Mouse (Mus musculus) stomach, embryonic 15.5 days (tissue): ENCODE data around the gene Uso1. TPM values are rescaled to one million over a fixed set of nuclear protein-coding genes. Genes with fewer than 3 reads are reported as not detected.

Experiments
- ATAC-seq: fragments of 200-750 bp; cut with Nextera tagmentation; 2 replicates; pipeline ENCODE4 v1.8.0; 2017; ENCODE audit warnings: low read depth, moderate number of reproducible peaks, moderate TSS enrichment; ENCODE audit not compliant: insufficient read depth, low FRiP score
- H3K27ac ChIP-seq: fragments of 300-500 bp; sonication (generic); 2 replicates; pipeline ENCODE4 v1.5.1; 2015; ENCODE audit warnings: mild to moderate bottlenecking, inconsistent platforms
- H3K27me3 ChIP-seq: fragments of 300-500 bp; sonication (generic); replicated peaks from 2 replicates; pipeline ENCODE4 v1.6.1; 2015; ENCODE audit warnings: inconsistent platforms
- H3K36me3 ChIP-seq: fragments of 300-500 bp; sonication (generic); 2 replicates; pipeline ENCODE4 v1.6.1; 2015; ENCODE audit warnings: inconsistent platforms
- H3K4me1 ChIP-seq: fragments of 300-500 bp; sonication (generic); 2 replicates; pipeline ENCODE4 v1.6.1; 2015; ENCODE audit warnings: inconsistent platforms
- H3K4me2 ChIP-seq: fragments of 300-500 bp; sonication (generic); 2 replicates; pipeline ENCODE4 v1.6.1; 2015; ENCODE audit warnings: mild to moderate bottlenecking, inconsistent platforms
- H3K4me3 ChIP-seq: fragments of 300-500 bp; sonication (generic); replicated peaks from 2 replicates; pipeline ENCODE4 v1.5.1; 2015; ENCODE audit warnings: inconsistent platforms
- H3K9ac ChIP-seq: fragments of 300-500 bp; sonication (generic); 2 replicates; pipeline ENCODE4 v1.6.1; 2015; ENCODE audit warnings: inconsistent platforms
- H3K9me3 ChIP-seq: fragments of 300-500 bp; sonication (generic); 2 replicates; pipeline ENCODE4 v1.6.1; 2016; ENCODE audit warnings: inconsistent platforms
- WGBS: fragments of 180-500 bp; shearing (Covaris S2); methylation state at CpG from one replicate; pipeline ENCODE4 v1.1.7; 2015; 5-methylcytosine and 5-hydroxymethylcytosine counted together
- polyA plus RNA-seq: library from polyadenylated mRNA; unstranded; fragments of >200 nt; fragmentation: Nextera tagmentation; extraction: Ambion mirVana; gene quantifications from 2 replicates; pipeline ENCODE4 v1.2.1, GENCODE M21; 2015

Uso1 gene
- polyA plus RNA-seq: 46.0 and 49.4 TPM in 2 replicates

- H3K4me1 ChIP-seq: peaks cover 10% of the 10 kb centered on the region; the same call in 1 of the 2 replicates
- ATAC-seq: peak; percentile 97
- H3K4me2 ChIP-seq: peak within 1 kb of the TSS; percentile 74
- H3K4me3 ChIP-seq: peak within 1 kb of the TSS; percentile 96
- no peaks in the 10 kb centered on the region for H3K27me3 ChIP-seq
- WGBS: under 1% methylated on average over 55 of the region's 59 CpGs
- peak within 1 kb of the TSS; percentile 87 for H3K9ac ChIP-seq
- no peaks in the 10 kb centered on the region for H3K36me3 ChIP-seq
- no peaks in the 10 kb centered on the region for H3K9me3 ChIP-seq
- peak within 1 kb of the TSS; percentile 82 for H3K27ac ChIP-seq
Observed at GRCm38 (mm10) chr5:92137239-92138046, at the start of gene Uso1. Gene Uso1 (plus strand): TSS chr5:92137938.

DNA sequence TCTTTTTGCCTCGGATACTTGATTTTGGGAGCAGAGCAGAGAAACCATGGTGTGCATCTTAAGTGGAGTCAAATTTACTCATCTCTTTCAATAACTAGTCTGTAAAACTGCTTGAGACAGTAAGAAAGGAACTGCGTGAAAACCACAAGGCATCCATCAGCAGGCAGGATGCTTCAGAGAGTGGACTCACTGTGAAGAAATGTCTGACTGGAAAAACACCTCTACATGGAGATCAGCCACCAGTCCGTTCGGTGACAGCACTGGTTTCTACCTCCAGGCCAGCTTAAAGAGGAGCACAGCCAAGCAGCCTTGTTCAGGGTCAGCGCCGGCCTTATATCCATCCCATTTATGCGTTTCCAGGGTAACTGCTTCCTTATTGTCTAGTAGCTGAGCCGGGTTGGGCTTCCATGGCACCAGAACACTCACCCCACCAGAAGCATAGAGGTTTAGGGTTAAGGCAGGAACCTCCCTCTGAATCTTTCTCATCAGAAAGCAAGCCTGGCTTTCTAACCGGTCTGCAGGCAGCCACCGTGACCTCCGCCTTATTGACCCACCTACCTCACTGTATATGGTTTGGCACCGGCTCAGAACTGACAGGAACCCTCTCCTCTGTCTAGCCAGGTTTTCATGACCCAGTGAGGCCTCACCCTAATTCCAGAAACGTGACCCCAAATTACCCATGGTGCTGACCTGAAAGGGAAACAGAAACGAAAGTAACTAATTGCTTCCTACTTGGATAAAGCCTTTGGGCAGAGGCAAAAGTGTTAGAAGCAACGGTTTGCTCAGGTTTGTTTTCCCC lies 44.3 kb upstream of the Uso1 start:
- ATAC-seq: no peak
- H3K9ac ChIP-seq: no peak overlapping the region
- H3K36me3 ChIP-seq: no peaks in the 10 kb centered on the region
- no peak overlapping the region for H3K4me3 ChIP-seq
- H3K9me3 ChIP-seq: no peaks in the 10 kb centered on the region
- 61% methylated on average over 15 of the region's 15 CpGs for WGBS
- H3K27me3 ChIP-seq: no peaks in the 10 kb centered on the region
- H3K4me1 ChIP-seq: no peaks in the 10 kb centered on the region
- H3K27ac ChIP-seq: no peak overlapping the region
- no peak overlapping the region for H3K4me2 ChIP-seq

DNA sequence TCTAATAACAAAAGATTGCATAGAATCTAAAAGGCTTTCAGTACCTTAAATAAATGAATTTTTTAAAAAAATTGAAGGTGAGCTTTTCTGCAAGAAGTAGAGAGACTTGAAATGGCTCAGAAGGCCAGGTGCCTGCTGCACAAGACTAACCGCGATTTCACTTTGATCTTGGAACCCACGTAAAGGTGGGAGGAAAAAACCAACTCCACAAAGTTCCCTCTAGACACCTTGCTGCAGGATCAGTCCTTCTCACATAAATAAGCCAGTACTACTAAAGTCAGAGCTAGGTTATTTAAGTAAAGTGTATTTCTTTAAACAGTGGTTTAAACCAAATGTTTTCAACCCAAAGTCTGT lies 43.7 kb upstream of the Uso1 start:
- no peak overlapping the region for H3K4me3 ChIP-seq
- no peak for ATAC-seq
- 75% methylated on average over 3 of the region's 3 CpGs for WGBS
- no peaks in the 10 kb centered on the region for H3K9me3 ChIP-seq
- H3K4me2 ChIP-seq: no peak overlapping the region
- H3K9ac ChIP-seq: no peak overlapping the region
- H3K27ac ChIP-seq: no peak overlapping the region
- H3K36me3 ChIP-seq: no peaks in the 10 kb centered on the region
- H3K27me3 ChIP-seq: no peaks in the 10 kb centered on the region
- no peaks in the 10 kb centered on the region for H3K4me1 ChIP-seq

DNA sequence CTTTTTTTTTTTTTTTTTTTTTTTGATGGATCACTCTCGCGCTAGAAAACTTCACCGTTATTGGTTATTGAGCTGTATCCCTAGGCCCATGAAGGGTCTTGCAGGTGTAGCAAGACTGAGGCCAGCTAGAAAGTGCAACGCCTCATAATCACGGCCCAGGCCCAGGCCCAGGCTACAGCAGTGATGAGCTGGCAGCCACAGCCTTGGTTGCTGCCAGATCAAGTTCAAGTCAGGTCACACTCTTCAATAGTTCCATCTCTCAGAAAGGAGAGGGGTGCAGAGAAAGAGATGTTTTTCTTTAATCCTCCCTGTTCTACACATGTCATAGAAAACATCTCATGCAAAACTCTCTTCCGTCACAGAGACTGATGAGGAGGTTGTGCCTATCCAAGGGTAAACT lies 41.0 kb upstream of the Uso1 start:
- ATAC-seq: no peak

DNA sequence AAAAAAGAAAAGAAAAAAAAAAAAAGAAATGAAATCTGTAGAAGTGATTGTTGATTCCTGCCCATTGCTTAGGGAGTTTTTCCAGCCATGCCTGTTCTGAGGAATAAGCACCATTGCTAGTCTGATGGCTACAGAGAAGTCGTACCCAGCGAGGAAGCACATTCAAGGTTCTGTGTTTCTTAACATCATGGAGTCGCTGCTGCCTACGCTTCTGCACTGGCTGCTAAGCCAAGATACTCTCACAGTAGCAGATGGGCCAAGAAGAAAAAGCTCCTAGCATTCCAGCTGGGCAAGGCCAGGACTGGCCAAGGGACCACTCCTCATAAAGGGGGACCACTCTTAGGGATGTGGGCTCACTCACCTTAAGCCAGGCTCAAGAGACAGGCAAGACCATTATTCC lies 40.0 kb upstream of the Uso1 start:
- H3K27ac ChIP-seq: no peak overlapping the region
- H3K4me3 ChIP-seq: no peak overlapping the region
- no peaks in the 10 kb centered on the region for H3K36me3 ChIP-seq
- H3K4me2 ChIP-seq: no peak overlapping the region
- no peaks in the 10 kb centered on the region for H3K27me3 ChIP-seq
- ATAC-seq: no peak
- WGBS: 91% methylated on average over 4 of the region's 4 CpGs
- no peak overlapping the region for H3K9ac ChIP-seq
- H3K4me1 ChIP-seq: no peaks in the 10 kb centered on the region
- H3K9me3 ChIP-seq: no peaks in the 10 kb centered on the region

More for the DNA sequence above, 41.0 kb upstream of the Uso1 start:
- 93% methylated on average over 6 of the region's 6 CpGs for WGBS
- H3K4me2 ChIP-seq: no peak overlapping the region
- no peak overlapping the region for H3K9ac ChIP-seq
- H3K9me3 ChIP-seq: no peaks in the 10 kb centered on the region
- H3K36me3 ChIP-seq: no peaks in the 10 kb centered on the region
- no peaks in the 10 kb centered on the region for H3K4me1 ChIP-seq
- no peaks in the 10 kb centered on the region for H3K27me3 ChIP-seq
- no peak overlapping the region for H3K4me3 ChIP-seq
- no peak overlapping the region for H3K27ac ChIP-seq

DNA sequence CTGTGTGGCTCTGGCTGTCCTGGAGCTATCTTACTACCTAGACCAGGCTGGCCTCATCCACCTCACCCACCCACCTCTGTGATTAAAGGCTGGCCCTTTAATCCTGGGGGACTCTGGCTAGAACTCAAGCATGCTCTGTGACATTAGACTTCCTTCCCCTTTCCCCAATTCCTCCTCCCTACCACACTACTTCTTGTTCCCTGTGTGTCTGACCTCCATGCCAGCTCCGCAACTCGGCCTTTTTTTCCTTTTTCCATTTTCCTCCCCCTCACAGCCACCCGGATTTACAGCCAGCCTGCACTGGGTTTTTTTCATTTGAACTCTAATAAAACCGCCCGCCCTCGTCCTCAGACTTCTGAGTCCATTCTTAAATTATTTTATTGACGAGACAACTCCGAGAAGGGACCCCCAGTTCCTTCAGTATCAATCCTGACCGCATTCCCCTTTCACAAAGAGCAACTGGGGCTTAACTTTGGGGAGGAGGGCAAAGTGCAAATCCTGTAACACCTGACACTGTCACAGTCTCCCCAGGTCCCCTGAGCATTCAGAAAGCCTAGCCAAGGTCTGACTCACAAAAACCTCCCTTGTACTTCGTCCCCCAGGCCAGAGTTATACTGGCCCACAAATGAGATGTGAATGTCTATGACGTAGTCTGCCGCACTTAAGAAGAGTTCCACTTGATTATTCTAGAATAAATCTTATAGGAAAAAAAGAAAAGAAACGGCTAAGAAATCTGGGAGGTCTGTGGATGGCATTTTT lies 39.2 kb upstream of the Uso1 start:
- Histone ChIP-seq H3K4me3 (no peak overlapping the region), H3K4me2 (no peak overlapping the region), H3K9ac (no peak overlapping the region), H3K27ac (no peak overlapping the region), H3K27me3 (no peaks in the 10 kb centered on the region), H3K36me3 (no peaks in the 10 kb centered on the region), H3K9me3 (no peaks in the 10 kb centered on the region), H3K4me1 (no peaks in the 10 kb centered on the region)
- WGBS: 68% methylated on average over 13 of the region's 13 CpGs
- ATAC-seq: no peak

DNA sequence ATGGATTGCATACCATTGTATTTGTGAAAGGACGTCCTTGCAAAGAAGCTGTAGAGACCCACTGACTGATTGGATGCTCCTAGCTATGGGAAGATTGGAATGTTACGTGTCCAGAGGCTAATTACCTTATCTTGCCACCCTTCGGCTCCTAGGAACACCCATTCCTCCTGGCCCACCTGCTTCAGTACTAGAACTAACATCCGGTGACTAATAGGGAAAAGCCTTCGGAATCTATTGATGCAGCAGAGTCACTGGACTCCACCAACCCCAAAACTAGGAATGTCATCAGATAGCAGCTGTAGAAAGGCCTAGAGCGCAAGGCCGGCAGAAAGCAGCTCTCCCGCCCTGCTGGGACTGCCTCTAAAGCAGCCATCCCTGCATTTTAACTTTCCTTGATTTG lies 36.1 kb upstream of the Uso1 start:
- H3K4me1 ChIP-seq: 0 out of 2 replicates have a peak, but pooled peaks cover 4% of the 10 kb centered on the region
- H3K36me3 ChIP-seq: no peaks in the 10 kb centered on the region
- no peak overlapping the region for H3K4me3 ChIP-seq
- H3K27me3 ChIP-seq: no peaks in the 10 kb centered on the region
- no peak overlapping the region for H3K9ac ChIP-seq
- no peaks in the 10 kb centered on the region for H3K9me3 ChIP-seq
- 87% methylated on average over 8 of the region's 8 CpGs for WGBS
- H3K4me2 ChIP-seq: no peak overlapping the region
- no peak for ATAC-seq
- no peak overlapping the region for H3K27ac ChIP-seq

GRCm38 (mm10) chr5:92103062-92103461 lies 34.7 kb upstream of the Uso1 start:
- Histone ChIP-seq H3K27me3 (no peaks in the 10 kb centered on the region), H3K36me3 (no peaks in the 10 kb centered on the region), H3K9ac (no peak overlapping the region), H3K27ac (no peak overlapping the region), H3K4me1 (0 out of 2 replicates have a peak, but pooled peaks cover 7% of the 10 kb centered on the region), H3K9me3 (no peaks in the 10 kb centered on the region), H3K4me3 (no peak overlapping the region), H3K4me2 (no peak overlapping the region)
- WGBS: 28% methylated on average over 6 of the region's 6 CpGs
- no peak for ATAC-seq

- Histone ChIP-seq H3K4me1 (0 out of 2 replicates have a peak, but pooled peaks cover 7% of the 10 kb centered on the region), H3K9me3 (no peaks in the 10 kb centered on the region), H3K27ac (no peak overlapping the region), H3K27me3 (no peaks in the 10 kb centered on the region), H3K36me3 (no peaks in the 10 kb centered on the region), H3K9ac (no peak overlapping the region), H3K4me2 (no peak overlapping the region), H3K4me3 (no peak overlapping the region)
- ATAC-seq: no peak
- WGBS: 71% methylated on average over 13 of the region's 13 CpGs
Observed at GRCm38 (mm10) chr5:92103816-92104415, 33.8 kb upstream of the Uso1 start.

DNA sequence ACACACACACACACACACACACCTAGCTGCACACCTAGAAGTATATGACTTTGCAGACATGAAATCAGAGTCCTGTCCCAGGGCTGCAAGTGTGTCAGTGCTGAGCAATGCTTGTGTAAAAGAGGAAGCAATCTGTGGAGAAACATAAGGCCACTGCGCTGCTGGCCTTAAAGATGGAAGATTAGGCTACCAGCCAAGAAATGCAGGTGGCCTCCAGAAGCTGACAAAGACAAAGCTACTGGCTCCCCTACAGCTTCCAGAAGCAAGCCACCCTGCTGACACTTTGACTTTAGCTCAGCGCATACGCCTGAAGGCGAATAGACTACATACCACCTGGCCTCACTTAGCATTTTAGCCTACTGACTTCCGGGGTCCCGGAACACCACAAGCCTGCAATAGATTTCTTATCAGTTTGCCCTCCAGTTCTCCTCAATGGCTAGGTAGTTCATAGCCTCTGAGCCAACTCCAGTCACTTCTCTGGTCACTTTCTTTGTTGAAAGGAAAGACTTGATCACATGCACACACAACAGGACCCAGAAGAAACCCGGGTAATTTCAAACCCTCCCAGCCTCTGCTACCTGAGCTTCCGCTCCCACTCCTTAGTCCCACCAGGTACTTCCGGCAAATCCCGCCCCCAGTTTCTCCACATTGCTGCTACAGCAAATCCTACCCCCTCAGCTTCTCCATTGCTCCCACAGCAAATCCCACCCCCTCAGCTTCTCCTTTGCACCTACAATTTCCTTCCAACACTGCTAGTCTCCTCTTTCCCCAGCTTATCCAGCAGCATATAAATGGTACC lies 31.2 kb upstream of the Uso1 start:
- H3K9ac ChIP-seq: no peak overlapping the region
- no peaks in the 10 kb centered on the region for H3K9me3 ChIP-seq
- 0 out of 2 replicates have a peak, but pooled peaks cover 7% of the 10 kb centered on the region for H3K4me1 ChIP-seq
- 49% methylated on average over 10 of the region's 10 CpGs for WGBS
- no peak overlapping the region for H3K4me2 ChIP-seq
- no peaks in the 10 kb centered on the region for H3K27me3 ChIP-seq
- H3K4me3 ChIP-seq: no peak overlapping the region
- H3K36me3 ChIP-seq: no peaks in the 10 kb centered on the region
- 0 out of 2 replicates have a peak, but pooled peaks have one; percentile 7 for ATAC-seq
- no peak overlapping the region for H3K27ac ChIP-seq

DNA sequence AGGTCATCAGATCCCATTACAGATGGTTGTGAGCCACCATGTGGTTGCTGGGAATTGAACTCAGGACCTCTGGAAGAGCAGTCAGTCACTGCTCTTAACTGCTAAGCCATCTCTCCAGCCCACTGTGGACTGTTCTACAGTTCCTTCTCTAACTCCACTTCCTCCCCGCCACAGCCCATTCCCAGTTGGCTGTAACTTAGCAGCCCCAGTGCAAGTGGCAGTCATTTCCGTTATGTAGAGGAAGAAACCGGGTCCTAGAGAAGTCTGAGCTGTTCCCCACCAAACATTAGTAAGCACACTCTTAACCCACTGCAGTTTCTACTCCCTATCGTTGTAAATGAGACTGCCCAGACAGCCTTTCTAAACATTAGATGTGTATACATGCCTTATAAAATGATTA lies 30.5 kb upstream of the Uso1 start:
- Histone ChIP-seq H3K9ac (no peak overlapping the region), H3K4me2 (no peak overlapping the region), H3K4me1 (peaks cover 8% of the 10 kb centered on the region; the same call in 1 of the 2 replicates), H3K36me3 (no peaks in the 10 kb centered on the region), H3K4me3 (no peak overlapping the region), H3K9me3 (no peaks in the 10 kb centered on the region), H3K27ac (no peak overlapping the region), H3K27me3 (no peaks in the 10 kb centered on the region)
- 66% methylated on average over 4 of the region's 4 CpGs for WGBS
- ATAC-seq: no peak
